Mouse (Mus musculus) limb, embryonic 12.5 days (tissue): Measurements from ENCODE around the gene Mlx. TPM values are rescaled to one million over a fixed set of nuclear protein-coding genes. Genes with fewer than 3 reads are reported as not detected.

Source experiments
- ATAC-seq: fragments of 200-750 bp; cut with Nextera tagmentation; 2 replicates; pipeline ENCODE4 v1.8.0; 2017; ENCODE audit warnings: low read depth, moderate TSS enrichment; ENCODE audit not compliant: insufficient number of reproducible peaks, insufficient read depth, low FRiP score, low TSS enrichment
- H3K27ac ChIP-seq: fragments of 300-500 bp; sonication (generic); 2 replicates; pipeline ENCODE4 v1.5.1; 2016; ENCODE audit warnings: mild to moderate bottlenecking, moderate library complexity
- H3K27me3 ChIP-seq: fragments of 300-500 bp; sonication (generic); 2 replicates; pipeline ENCODE4 v1.6.1; 2016; ENCODE audit warnings: mild to moderate bottlenecking, moderate library complexity
- H3K36me3 ChIP-seq: fragments of 300-500 bp; sonication (generic); 2 replicates; pipeline ENCODE4 v1.6.1; 2016; ENCODE audit warnings: mild to moderate bottlenecking, moderate library complexity
- H3K4me1 ChIP-seq: fragments of 300-500 bp; sonication (generic); replicated peaks from 2 replicates; pipeline ENCODE4 v1.6.1; 2016
- H3K4me2 ChIP-seq: fragments of 300-500 bp; sonication (generic); 2 replicates; pipeline ENCODE4 v1.6.1; 2016; ENCODE audit warnings: mild to moderate bottlenecking, moderate library complexity
- H3K4me3 ChIP-seq: fragments of 300-500 bp; sonication (generic); replicated peaks from 2 replicates; pipeline ENCODE4 v1.5.1; 2016; ENCODE audit warnings: mild to moderate bottlenecking
- H3K9ac ChIP-seq: fragments of 300-500 bp; sonication (generic); replicated peaks from 2 replicates; pipeline ENCODE4 v1.6.1; 2016; ENCODE audit warnings: mild to moderate bottlenecking, moderate library complexity
- H3K9me3 ChIP-seq: fragments of 300-500 bp; sonication (generic); 2 replicates; pipeline ENCODE4 v1.6.1; 2016; ENCODE audit warnings: mild to moderate bottlenecking, moderate library complexity
- WGBS: fragments of 180-500 bp; shearing (Covaris S2); methylation state at CpG from one replicate; pipeline ENCODE4 v1.1.7; 2016; 5-methylcytosine and 5-hydroxymethylcytosine counted together
- polyA plus RNA-seq: library from polyadenylated mRNA; unstranded; fragments of >200 nt; fragmentation: Nextera tagmentation; extraction: Ambion mirVana; gene quantifications from 2 replicates; pipeline ENCODE4 v1.2.1, GENCODE M21; 2016

Mlx gene
- 40.4 and 43.1 TPM in 2 replicates for polyA plus RNA-seq

DNA sequence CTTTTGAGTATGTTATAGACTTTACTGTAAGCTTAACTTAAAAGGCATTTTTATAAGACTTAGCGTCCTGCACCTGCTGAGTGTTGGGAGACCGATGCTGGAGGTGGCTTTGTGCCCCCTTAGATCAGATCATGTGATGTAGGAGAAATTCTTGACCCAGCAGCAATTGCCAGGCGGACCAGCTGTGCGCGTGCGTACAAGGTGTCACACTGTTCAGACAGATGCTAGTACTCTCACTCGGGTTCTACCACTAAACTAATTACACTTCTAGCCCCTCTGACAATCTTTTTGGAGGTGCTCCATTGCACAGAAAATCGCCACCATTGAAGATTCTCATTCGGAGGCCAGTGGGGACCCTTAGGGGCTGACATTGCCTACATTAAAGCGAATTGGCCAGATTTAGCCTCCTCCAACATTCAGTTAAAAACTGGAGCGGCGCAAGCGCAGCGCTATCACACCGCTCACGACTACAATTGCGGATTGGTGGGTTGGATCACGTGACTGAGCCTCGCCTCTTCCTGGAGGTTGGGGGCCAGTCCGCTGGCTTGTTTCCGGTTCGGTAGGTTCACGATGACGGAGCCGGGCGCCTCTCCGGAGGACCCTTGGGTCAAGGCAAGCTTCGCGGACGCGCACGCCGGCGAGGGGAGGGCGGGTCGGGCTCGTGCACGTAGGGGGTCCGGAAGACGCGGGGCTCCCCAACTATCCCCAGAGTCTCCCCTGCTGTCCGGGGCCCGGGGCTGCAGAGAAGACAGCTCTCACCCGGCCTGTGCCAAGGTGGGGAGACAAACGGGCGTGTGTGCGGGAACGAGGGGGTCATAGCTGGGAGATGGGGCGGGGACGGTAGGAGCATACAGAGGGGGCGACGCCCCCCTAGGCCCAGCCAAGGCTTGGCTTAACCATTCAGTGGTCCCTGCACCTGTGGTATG, at the start of gene Mlx:
Gene Mlx, plus strand, starts transcription at position 522 of the 926 bp plus-strand sequence.
- H3K36me3 ChIP-seq = peaks cover 51% of the 10 kb centered on the region
- H3K4me3 ChIP-seq = peak within 1 kb of the TSS; percentile 87
- H3K27ac ChIP-seq = peak within 1 kb of the TSS; percentile 83
- peaks cover 30% of the 10 kb centered on the region for H3K4me1 ChIP-seq
- H3K9me3 ChIP-seq = no peaks in the 10 kb centered on the region
- 2% methylated on average over 52 of the region's 52 CpGs for WGBS
- peak within 1 kb of the TSS; percentile 93 for H3K4me2 ChIP-seq
- ATAC-seq = peak; percentile 75
- H3K9ac ChIP-seq = peak within 1 kb of the TSS; percentile 85
- H3K27me3 ChIP-seq = no peaks in the 10 kb centered on the region

DNA sequence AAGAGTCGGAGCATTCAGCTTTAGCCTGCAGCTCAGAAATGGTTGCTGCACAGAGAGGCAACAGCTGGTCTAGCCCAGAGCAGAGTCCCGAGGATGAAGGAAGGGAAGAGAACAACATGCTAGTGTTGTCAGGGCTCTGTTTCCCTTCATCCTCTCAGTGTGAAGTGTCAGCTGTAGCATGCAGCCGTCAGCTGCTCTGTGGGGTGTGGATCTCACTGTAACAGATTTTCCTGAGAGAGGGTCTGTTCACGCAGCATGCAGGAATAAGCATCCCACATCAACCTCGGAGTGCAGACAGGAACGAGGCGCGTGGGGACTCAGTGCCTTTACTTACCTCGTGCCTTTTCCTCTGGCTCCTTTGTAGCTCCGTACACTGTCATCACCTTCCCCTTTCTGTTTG, 49.3 kb upstream of the Mlx start:
- no peaks in the 10 kb centered on the region for H3K9me3 ChIP-seq
- no peak overlapping the region for H3K4me2 ChIP-seq
- no peak overlapping the region for H3K9ac ChIP-seq
- peaks cover 87% of the 10 kb centered on the region for H3K36me3 ChIP-seq
- no peaks in the 10 kb centered on the region for H3K4me1 ChIP-seq
- H3K27ac ChIP-seq = no peak overlapping the region
- no peak for ATAC-seq
- no peaks in the 10 kb centered on the region for H3K27me3 ChIP-seq
- H3K4me3 ChIP-seq = no peak overlapping the region
- 85% methylated on average over 10 of the region's 10 CpGs for WGBS

DNA sequence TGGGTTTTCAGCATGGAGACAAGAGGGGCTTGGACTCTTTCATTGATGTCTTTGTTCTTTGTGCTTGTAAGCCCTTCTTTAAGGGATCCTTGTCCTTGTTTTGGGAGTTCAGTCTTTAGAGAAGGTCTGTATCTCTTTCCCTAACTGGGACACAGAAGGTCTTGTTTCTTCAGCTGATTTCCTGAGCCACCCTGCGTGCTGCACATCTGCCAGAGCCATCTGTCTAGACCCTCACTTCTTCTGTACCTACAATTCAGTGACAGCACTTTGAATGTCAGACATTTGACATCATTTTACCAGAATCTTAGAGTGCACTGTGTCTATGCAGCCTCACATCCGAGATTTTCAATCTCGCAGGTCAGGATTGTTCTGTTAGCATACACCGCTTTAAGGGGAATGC, 41.3 kb upstream of the Mlx start:
- ATAC-seq = no peak
- 89% methylated on average over 4 of the region's 4 CpGs for WGBS
- no peak overlapping the region for H3K9ac ChIP-seq
- H3K4me1 ChIP-seq = no peaks in the 10 kb centered on the region
- no peak overlapping the region for H3K27ac ChIP-seq
- H3K4me3 ChIP-seq = no peak overlapping the region
- H3K9me3 ChIP-seq = no peaks in the 10 kb centered on the region
- H3K4me2 ChIP-seq = no peak overlapping the region
- H3K27me3 ChIP-seq = no peaks in the 10 kb centered on the region
- peaks cover 97% of the 10 kb centered on the region for H3K36me3 ChIP-seq

DNA sequence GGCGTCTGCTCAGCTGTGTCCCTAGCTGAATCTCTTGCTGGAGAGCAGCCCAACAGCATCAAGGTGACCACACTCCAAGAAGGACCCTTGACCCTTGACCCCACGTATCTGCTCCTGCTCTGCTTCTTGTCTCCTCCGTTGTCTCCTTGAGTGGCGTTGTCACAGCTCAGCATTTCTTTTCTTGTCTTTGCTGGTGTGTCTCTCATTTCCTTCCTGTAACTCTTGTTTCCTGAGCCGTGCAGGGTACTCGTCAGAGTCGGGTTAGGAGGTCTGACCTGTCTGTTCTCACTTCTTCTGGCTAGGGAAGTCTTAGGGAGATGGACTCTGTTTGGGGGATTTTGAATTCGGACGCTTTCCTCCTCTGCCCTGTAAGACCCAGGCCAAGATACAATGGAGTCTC, 40.6 kb upstream of the Mlx start:
- H3K4me2 ChIP-seq = no peak overlapping the region
- 72% methylated on average over 9 of the region's 9 CpGs for WGBS
- H3K9me3 ChIP-seq = no peaks in the 10 kb centered on the region
- no peak for ATAC-seq
- no peak overlapping the region for H3K4me3 ChIP-seq
- no peaks in the 10 kb centered on the region for H3K4me1 ChIP-seq
- no peak overlapping the region for H3K27ac ChIP-seq
- no peak overlapping the region for H3K9ac ChIP-seq
- H3K36me3 ChIP-seq = peaks cover 95% of the 10 kb centered on the region
- no peaks in the 10 kb centered on the region for H3K27me3 ChIP-seq

DNA sequence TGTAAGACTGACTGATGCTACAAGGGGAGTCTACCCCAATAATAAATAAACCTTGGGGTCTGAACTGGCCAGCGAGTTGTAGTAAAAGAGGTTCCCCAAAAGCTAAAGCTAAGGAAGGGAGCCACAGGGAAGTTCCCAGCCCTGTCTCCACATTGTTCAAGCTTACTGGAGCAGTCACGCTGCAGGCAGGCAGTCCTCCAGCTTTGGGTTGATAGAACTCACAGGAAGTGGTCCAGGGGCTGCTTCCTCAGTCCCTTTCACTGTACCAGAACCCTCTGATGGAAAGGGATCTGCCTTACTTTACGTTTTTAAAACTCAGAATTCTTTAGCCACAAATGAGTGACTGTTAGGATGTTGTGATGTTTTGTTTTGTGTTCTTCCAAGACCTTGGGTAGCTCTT, 39.6 kb upstream of the Mlx start:
- peaks cover 92% of the 10 kb centered on the region for H3K36me3 ChIP-seq
- no peaks in the 10 kb centered on the region for H3K27me3 ChIP-seq
- no peak overlapping the region for H3K4me3 ChIP-seq
- H3K27ac ChIP-seq = no peak overlapping the region
- WGBS = 88% methylated on average over 3 of the region's 3 CpGs
- ATAC-seq = no peak
- H3K9me3 ChIP-seq = no peaks in the 10 kb centered on the region
- no peak overlapping the region for H3K9ac ChIP-seq
- H3K4me1 ChIP-seq = no peaks in the 10 kb centered on the region
- H3K4me2 ChIP-seq = no peak overlapping the region

DNA sequence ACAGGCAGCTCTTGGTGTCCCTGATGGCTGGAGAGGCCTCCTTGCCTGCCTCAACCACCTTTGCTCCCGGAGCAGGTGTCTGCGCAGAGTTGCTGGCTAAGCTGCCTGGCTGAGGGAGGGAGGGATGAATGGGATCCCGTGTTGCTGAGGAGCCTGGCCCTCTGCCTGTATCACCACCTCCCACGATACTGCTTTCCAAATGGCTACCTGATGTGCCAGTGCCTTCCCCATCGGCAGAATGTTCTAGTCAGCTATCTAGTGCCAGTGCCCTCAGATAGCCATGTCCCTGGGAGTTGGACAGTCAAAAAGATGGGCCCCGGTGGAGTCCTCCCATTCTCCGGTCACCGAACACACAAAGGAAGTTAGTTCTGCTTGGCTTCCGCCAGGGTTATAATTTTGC, 36.7 kb upstream of the Mlx start:
- Histone ChIP-seq H3K4me2 (no peak overlapping the region), H3K9me3 (no peaks in the 10 kb centered on the region), H3K9ac (no peak overlapping the region), H3K27ac (no peak overlapping the region), H3K4me1 (no peaks in the 10 kb centered on the region), H3K27me3 (no peaks in the 10 kb centered on the region), H3K4me3 (no peak overlapping the region), H3K36me3 (peaks cover 89% of the 10 kb centered on the region)
- 95% methylated on average over 9 of the region's 9 CpGs for WGBS
- no peak for ATAC-seq

DNA sequence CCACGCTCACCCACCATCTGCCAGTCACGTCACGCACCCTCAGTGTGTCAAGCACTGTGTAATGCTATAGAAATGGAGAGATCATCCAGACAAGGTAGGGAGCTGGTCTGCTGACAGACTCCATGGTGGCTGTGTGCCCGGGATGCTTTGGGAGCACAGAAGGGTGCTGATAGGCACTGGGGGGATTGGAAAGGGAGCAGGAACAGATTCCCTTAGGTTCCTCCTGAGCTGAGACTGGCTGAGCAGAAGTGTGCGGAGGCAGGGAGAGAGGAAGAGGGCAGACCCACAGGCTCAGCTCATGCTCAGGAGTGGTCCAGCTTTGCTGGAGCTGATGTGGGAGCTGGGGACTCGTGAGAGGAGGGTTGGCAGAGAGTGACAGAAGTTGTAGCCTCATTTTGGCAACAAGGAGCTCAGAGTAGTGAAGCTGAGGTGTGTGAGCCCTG, 36.0 kb upstream of the Mlx start:
- H3K27me3 ChIP-seq = no peaks in the 10 kb centered on the region
- peaks cover 89% of the 10 kb centered on the region for H3K36me3 ChIP-seq
- no peak overlapping the region for H3K4me3 ChIP-seq
- WGBS = 86% methylated on average over 6 of the region's 6 CpGs
- H3K9ac ChIP-seq = no peak overlapping the region
- no peak for ATAC-seq
- H3K4me2 ChIP-seq = no peak overlapping the region
- H3K4me1 ChIP-seq = no peaks in the 10 kb centered on the region
- no peaks in the 10 kb centered on the region for H3K9me3 ChIP-seq
- H3K27ac ChIP-seq = no peak overlapping the region

DNA sequence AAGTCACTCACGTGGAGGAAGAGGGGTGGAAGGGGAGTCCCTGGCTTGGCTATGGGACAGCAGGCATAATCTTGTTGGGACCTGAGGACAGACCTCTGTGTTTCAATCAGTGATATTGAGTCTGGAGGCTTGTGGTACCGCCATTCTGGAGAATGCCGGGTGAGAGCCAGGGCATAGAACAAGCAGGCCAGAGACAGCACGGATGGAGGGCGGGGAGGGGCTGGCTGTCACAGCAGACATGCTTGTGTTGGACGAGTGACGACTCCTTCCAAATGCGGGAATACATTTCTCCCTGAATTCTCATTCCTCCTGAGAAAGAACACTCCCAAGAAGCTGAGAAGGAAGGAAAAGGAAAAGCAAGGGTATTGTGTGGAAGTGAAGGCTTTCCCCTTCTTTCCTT, 35.5 kb upstream of the Mlx start:
- H3K27ac ChIP-seq = no peak overlapping the region
- H3K4me1 ChIP-seq = no peaks in the 10 kb centered on the region
- H3K4me2 ChIP-seq = no peak overlapping the region
- no peak overlapping the region for H3K9ac ChIP-seq
- 86% methylated on average over 8 of the region's 8 CpGs for WGBS
- ATAC-seq = no peak
- H3K27me3 ChIP-seq = no peaks in the 10 kb centered on the region
- no peak overlapping the region for H3K4me3 ChIP-seq
- H3K36me3 ChIP-seq = peaks cover 87% of the 10 kb centered on the region
- H3K9me3 ChIP-seq = no peaks in the 10 kb centered on the region

DNA sequence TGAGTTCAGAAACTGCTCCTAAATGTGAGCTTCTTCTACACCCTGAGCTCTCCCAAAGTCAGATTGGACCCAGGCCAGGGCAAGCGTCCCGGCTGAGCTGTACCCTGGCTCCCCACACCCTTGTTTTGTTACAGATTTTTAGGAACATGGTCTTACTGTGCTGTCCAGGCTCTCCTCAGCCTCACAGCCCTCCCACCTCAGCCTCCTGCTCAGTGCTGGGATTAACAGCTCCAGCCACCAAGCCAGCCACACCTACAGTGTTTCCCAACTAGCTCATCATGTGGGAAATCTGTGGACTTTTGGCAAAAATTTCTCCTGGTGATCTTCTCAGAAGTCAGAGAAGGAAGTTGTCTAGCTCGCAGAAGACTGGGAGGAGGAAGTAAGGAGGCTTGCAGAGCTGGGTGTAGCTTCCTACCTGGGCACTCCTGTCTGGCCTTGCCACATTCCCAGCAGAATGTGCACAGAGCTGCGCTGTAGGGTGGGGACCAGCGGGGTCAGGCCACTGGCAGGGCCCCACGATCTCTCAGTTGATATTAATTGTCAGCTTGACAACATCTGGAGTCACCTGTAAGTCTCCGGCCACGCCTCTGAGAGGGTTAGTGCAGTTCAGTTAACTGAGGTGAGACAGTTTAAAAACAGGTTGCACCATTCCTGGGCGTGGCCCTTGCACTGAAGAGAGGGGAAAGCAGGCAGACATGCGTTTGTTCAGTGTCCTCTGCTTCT, 34.2 kb upstream of the Mlx start:
- Histone ChIP-seq H3K4me3 (no peak overlapping the region), H3K4me2 (no peak overlapping the region), H3K27ac (no peak overlapping the region), H3K9ac (no peak overlapping the region), H3K36me3 (peaks cover 81% of the 10 kb centered on the region), H3K9me3 (no peaks in the 10 kb centered on the region), H3K4me1 (no peaks in the 10 kb centered on the region), H3K27me3 (no peaks in the 10 kb centered on the region)
- WGBS = 87% methylated on average over 10 of the region's 10 CpGs
- no peak for ATAC-seq

DNA sequence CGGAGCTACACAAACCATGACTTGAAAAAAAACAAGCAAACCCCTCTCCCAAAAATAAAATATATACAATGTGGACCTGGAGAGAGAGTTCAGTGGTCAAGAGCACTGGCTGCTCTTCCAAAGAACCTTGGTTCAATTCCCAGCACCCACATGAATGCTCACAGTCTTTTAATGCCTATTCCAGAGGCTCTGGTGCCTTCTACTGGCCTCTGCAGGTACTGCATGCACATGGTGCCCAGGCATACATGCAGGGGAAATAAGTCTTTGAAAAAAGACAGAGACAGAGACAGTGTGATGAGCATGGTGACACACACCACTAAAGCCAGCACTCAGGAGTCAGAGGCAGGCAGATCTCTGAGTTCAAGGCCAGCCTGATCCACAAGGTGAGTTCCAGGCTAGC, 33.1 kb upstream of the Mlx start:
- H3K27ac ChIP-seq = no peak overlapping the region
- WGBS = 100% methylated on average over 1 of the region's 1 CpGs
- no peaks in the 10 kb centered on the region for H3K4me1 ChIP-seq
- H3K9me3 ChIP-seq = no peaks in the 10 kb centered on the region
- ATAC-seq = no peak
- H3K9ac ChIP-seq = no peak overlapping the region
- H3K4me2 ChIP-seq = no peak overlapping the region
- no peaks in the 10 kb centered on the region for H3K27me3 ChIP-seq
- peaks cover 75% of the 10 kb centered on the region for H3K36me3 ChIP-seq
- H3K4me3 ChIP-seq = no peak overlapping the region

DNA sequence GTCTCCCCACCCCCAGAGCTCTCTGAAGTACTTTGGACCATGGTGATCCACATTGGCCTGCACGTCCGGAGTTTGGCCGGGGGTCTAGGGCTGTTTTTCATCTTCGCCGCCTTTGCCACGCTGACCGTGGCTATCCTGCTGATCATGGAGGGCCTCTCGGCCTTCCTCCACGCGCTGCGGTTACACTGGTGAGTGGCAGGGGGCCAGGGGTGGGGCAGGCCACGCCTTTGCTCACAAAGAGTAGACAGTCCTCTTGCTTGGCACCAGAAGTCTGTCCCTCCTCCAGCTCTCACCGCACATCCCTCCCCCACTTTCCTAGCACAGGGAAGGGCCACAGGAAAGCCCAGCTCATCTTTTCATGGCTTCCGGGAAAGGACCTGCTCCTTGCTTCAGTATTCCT, 31.7 kb upstream of the Mlx start:
- 88% methylated on average over 14 of the region's 14 CpGs for WGBS
- H3K4me1 ChIP-seq = no peaks in the 10 kb centered on the region
- H3K27me3 ChIP-seq = no peaks in the 10 kb centered on the region
- H3K36me3 ChIP-seq = peaks cover 75% of the 10 kb centered on the region
- H3K27ac ChIP-seq = no peak overlapping the region
- no peak overlapping the region for H3K4me2 ChIP-seq
- H3K9ac ChIP-seq = no peak overlapping the region
- H3K4me3 ChIP-seq = no peak overlapping the region
- ATAC-seq = no peak
- no peaks in the 10 kb centered on the region for H3K9me3 ChIP-seq
